Mouse (Mus musculus): Measurements from ENCODE around the gene C2cd2. TPM values are rescaled to one million over a fixed set of nuclear protein-coding genes. Genes with fewer than 3 reads are reported as not detected.

Gene C2cd2
- polyA plus RNA-seq, 1 experiment, result 21.3 TPM

GRCm38 (mm10) chr16:97851061-97851740 lies 111.2 kb downstream of the C2cd2 start:
- Histone ChIP-seq H3K4me1 (ENCODE audit: control insufficient read depth, insufficient read depth, insufficient read length) (peaks cover 7% of the 10 kb centered on the region; the same call in 1 of the 2 replicates), H3K27me3 (ENCODE audit: control insufficient read depth, insufficient read depth, low read length) (no peaks in the 10 kb centered on the region), H3K36me3 (ENCODE audit: control insufficient read depth, insufficient read depth, low read length) (no peaks in the 10 kb centered on the region), H3K27ac (ENCODE audit: insufficient read depth, low read length) (peak overlapping the region; percentile 94), H3K4me3 (ENCODE audit: extremely low read depth, insufficient read depth, insufficient read length) (peak overlapping the region; percentile 90)
- WGBS, result 2% methylated on average over 74 of the region's 77 CpGs
- TF ChIP-seq POLR2A (IDR thresholded peaks at IDR 0.05; ENCODE audit: low read depth, low read length) (no peak; the same call in 1 of the 2 replicates), CTCF (IDR thresholded peaks at IDR 0.05; ENCODE audit: extremely low read depth, insufficient read depth, insufficient read length, insufficient replicate concordance) (no peak)
- DNase-seq (ENCODE audit: low read depth in 1 of 2, low spot score in 2 of 2), result peak; percentile 65 to 79

GRCm38 (mm10) chr16:97850667-97851060 lies 111.7 kb downstream of the C2cd2 start:
- 1% methylated on average over 11 of the region's 11 CpGs for WGBS
- no peaks in the 10 kb centered on the region for H3K36me3 ChIP-seq (ENCODE audit: control insufficient read depth, insufficient read depth, low read length)
- H3K27me3 ChIP-seq (ENCODE audit: control insufficient read depth, insufficient read depth, low read length), result no peaks in the 10 kb centered on the region
- peak overlapping the region; percentile 90 for H3K4me3 ChIP-seq (ENCODE audit: extremely low read depth, insufficient read depth, insufficient read length)
- peak overlapping the region; percentile 94 for H3K27ac ChIP-seq (ENCODE audit: insufficient read depth, low read length)
- peak in 1 of 2 experiments; percentile 3 for DNase-seq (ENCODE audit: low read depth in 1 of 2, low spot score in 2 of 2)
- H3K4me1 ChIP-seq (ENCODE audit: control insufficient read depth, insufficient read depth, insufficient read length), result peaks cover 7% of the 10 kb centered on the region; the same call in 1 of the 2 replicates
- TF ChIP-seq POLR2A (IDR thresholded peaks at IDR 0.05; ENCODE audit: low read depth, low read length) (no peak), CTCF (IDR thresholded peaks at IDR 0.05; ENCODE audit: extremely low read depth, insufficient read depth, insufficient read length, insufficient replicate concordance) (no peak)

- 93% methylated on average over 6 of the region's 6 CpGs for WGBS
- TF ChIP-seq CTCF (IDR thresholded peaks at IDR 0.05; ENCODE audit: extremely low read depth, insufficient read depth, insufficient read length, insufficient replicate concordance) (no peak), POLR2A (IDR thresholded peaks at IDR 0.05; ENCODE audit: low read depth, low read length) (no peak)
- Histone ChIP-seq H3K27ac (ENCODE audit: insufficient read depth, low read length) (no peak overlapping the region), H3K36me3 (ENCODE audit: control insufficient read depth, insufficient read depth, low read length) (no peaks in the 10 kb centered on the region), H3K4me3 (ENCODE audit: extremely low read depth, insufficient read depth, insufficient read length) (no peak overlapping the region), H3K27me3 (ENCODE audit: control insufficient read depth, insufficient read depth, low read length) (no peaks in the 10 kb centered on the region), H3K4me1 (ENCODE audit: control insufficient read depth, insufficient read depth, insufficient read length) (peaks cover 11% of the 10 kb centered on the region; the same call in 1 of the 2 replicates)
- no peak for DNase-seq (ENCODE audit: low read depth in 1 of 2, low spot score in 2 of 2)
Measured at GRCm38 (mm10) chr16:97848832-97849231, 113.6 kb downstream of the C2cd2 start.

GRCm38 (mm10) chr16:97844967-97845937 lies 117.1 kb downstream of the C2cd2 start:
- WGBS, result 64% methylated on average over 12 of the region's 12 CpGs
- peak; percentile 3 to 10 for DNase-seq (ENCODE audit: low read depth in 1 of 2, low spot score in 2 of 2)
- Histone ChIP-seq H3K4me3 (ENCODE audit: extremely low read depth, insufficient read depth, insufficient read length) (no peak overlapping the region), H3K4me1 (ENCODE audit: control insufficient read depth, insufficient read depth, insufficient read length) (peaks cover 4% of the 10 kb centered on the region; the same call in 1 of the 2 replicates), H3K36me3 (ENCODE audit: control insufficient read depth, insufficient read depth, low read length) (no peaks in the 10 kb centered on the region), H3K27ac (ENCODE audit: insufficient read depth, low read length) (peak overlapping the region; percentile 31; the same call in 1 of the 2 replicates), H3K27me3 (ENCODE audit: control insufficient read depth, insufficient read depth, low read length) (no peaks in the 10 kb centered on the region)
- TF ChIP-seq POLR2A (IDR thresholded peaks at IDR 0.05; ENCODE audit: low read depth, low read length) (no peak), CTCF (IDR thresholded peaks at IDR 0.05; ENCODE audit: extremely low read depth, insufficient read depth, insufficient read length, insufficient replicate concordance) (no peak)

- Histone ChIP-seq H3K4me3 (ENCODE audit: extremely low read depth, insufficient read depth, insufficient read length) (no peak overlapping the region), H3K27ac (ENCODE audit: insufficient read depth, low read length) (no peak overlapping the region), H3K36me3 (ENCODE audit: control insufficient read depth, insufficient read depth, low read length) (peaks cover 14% of the 10 kb centered on the region), H3K27me3 (ENCODE audit: control insufficient read depth, insufficient read depth, low read length) (no peaks in the 10 kb centered on the region), H3K4me1 (ENCODE audit: control insufficient read depth, insufficient read depth, insufficient read length) (no peaks in the 10 kb centered on the region)
- no peak for DNase-seq (ENCODE audit: low read depth in 1 of 2, low spot score in 2 of 2)
- TF ChIP-seq CTCF (IDR thresholded peaks at IDR 0.05; ENCODE audit: extremely low read depth, insufficient read depth, insufficient read length, insufficient replicate concordance) (no peak), POLR2A (IDR thresholded peaks at IDR 0.05; ENCODE audit: low read depth, low read length) (no peak)
- 96% methylated on average over 3 of the region's 3 CpGs for WGBS
Measured at GRCm38 (mm10) chr16:97832154-97832553, 130.2 kb downstream of the C2cd2 start.

GRCm38 (mm10) chr16:97828207-97828606 lies 134.2 kb downstream of the C2cd2 start:
- Histone ChIP-seq H3K27ac (ENCODE audit: insufficient read depth, low read length) (no peak overlapping the region), H3K4me3 (ENCODE audit: extremely low read depth, insufficient read depth, insufficient read length) (no peak overlapping the region), H3K4me1 (ENCODE audit: control insufficient read depth, insufficient read depth, insufficient read length) (no peaks in the 10 kb centered on the region), H3K36me3 (ENCODE audit: control insufficient read depth, insufficient read depth, low read length) (peaks cover 10% of the 10 kb centered on the region), H3K27me3 (ENCODE audit: control insufficient read depth, insufficient read depth, low read length) (no peaks in the 10 kb centered on the region)
- no peak for TF ChIP-seq POLR2A (IDR thresholded peaks at IDR 0.05; ENCODE audit: low read depth, low read length)
- TF ChIP-seq CTCF (IDR thresholded peaks at IDR 0.05; ENCODE audit: extremely low read depth, insufficient read depth, insufficient read length, insufficient replicate concordance), result no peak
- 100% methylated on average over 1 of the region's 1 CpGs for WGBS
- DNase-seq (ENCODE audit: low read depth in 1 of 2, low spot score in 2 of 2), result no peak

All from spleen, adult 2 months (tissue).